Mouse (Mus musculus): ENCODE measurements around the gene Tiam2. TPM values are rescaled to one million over a fixed set of nuclear protein-coding genes. Genes with fewer than 3 reads are reported as not detected.
"Not testable (repeated sequence)": the region's sequence is repeated elsewhere in the genome, so short reads cannot be mapped to it uniquely, and the experiment has no call there.

The Tiam2 gene
- polyA plus RNA-seq, 1 experiment from 2014 or later: 7.5 TPM

DNA sequence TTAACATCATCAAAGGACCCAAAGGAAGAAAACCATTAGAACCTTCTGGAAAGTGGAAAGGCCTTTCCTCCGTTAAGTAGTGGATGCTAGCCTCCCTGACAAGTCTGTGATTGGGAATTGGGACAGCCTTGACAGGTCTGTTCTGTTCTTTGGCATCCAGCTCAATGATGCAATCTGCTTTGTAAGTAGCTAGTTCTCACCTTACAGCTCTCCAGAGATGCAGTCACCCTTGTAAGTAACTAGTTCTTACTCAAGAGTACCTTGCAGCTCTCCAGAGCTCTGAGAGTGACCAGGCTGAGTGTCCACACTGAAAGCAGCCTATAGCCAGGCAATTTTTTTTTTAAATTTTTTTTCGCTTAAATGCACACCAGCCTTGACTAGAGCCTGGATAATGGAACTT, 21.4 kb downstream of the Tiam2 start:
- Histone ChIP-seq H3K9ac (no peak overlapping the region), H3K4me3 (no peak overlapping the region), H3K4me1 (peaks cover 4% of the 10 kb centered on the region; the same call in 1 of the 2 replicates), H3K9me3 (no peaks in the 10 kb centered on the region), H3K27me3 (replicated peaks) (no peaks in the 10 kb centered on the region), H3K36me3 (no peaks in the 10 kb centered on the region), H3K27ac (no peak overlapping the region), H3K4me2 (replicated peaks) (no peak overlapping the region)
- WGBS: 78% methylated on average over 2 of the region's 2 CpGs
- ATAC-seq (ENCODE audit: low FRiP score, low read depth): no peak

DNA sequence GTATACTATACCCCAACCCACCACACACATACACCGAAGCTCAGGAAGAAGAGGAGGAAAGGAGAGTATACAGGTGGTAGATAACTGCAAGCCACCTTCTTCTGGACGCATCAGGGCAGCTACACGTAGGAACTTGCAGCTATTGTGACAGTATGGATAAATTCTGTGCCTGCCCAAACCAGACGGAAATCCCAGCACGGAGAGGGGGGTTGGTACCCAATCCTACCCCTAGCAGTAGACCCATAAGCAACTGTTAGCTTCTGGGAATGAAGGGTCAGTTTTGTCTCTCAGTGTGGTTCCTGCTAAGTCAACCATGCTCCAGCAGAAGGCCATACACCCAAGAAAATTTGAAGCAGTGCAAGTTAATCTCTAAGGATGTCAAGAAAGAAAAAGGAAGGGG, 23.0 kb downstream of the Tiam2 start:
- no peak overlapping the region for H3K9ac ChIP-seq
- H3K9me3 ChIP-seq: no peaks in the 10 kb centered on the region
- H3K27ac ChIP-seq: no peak overlapping the region
- H3K4me1 ChIP-seq: peaks cover 4% of the 10 kb centered on the region; the same call in 1 of the 2 replicates
- H3K36me3 ChIP-seq: no peaks in the 10 kb centered on the region
- ATAC-seq (ENCODE audit: low FRiP score, low read depth): no peak
- H3K4me2 ChIP-seq (replicated peaks): no peak overlapping the region
- no peak overlapping the region for H3K4me3 ChIP-seq
- 96% methylated on average over 5 of the region's 5 CpGs for WGBS
- H3K27me3 ChIP-seq (replicated peaks): no peaks in the 10 kb centered on the region

DNA sequence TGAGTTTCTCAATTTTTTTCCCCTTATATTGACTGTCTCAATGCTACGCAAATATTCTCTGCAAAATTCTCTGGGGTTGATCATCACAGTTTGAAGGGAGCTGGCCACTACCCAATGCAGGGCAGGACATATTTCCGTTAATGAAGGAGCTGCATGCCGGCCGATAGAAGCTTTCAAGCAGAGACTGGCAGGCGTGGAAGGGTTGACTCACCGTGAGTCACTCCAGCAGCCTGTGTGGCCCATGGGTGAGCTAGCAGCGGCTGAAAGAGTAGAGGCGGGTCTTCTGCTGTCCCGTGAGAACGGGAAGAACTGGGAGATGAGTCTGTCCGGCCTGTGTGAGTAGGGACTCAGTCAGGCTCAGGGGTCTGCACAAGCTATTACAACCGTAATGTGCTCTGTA, 23.6 kb downstream of the Tiam2 start:
- Histone ChIP-seq H3K4me1 (peaks cover 4% of the 10 kb centered on the region; the same call in 1 of the 2 replicates), H3K9me3 (no peaks in the 10 kb centered on the region), H3K27me3 (replicated peaks) (no peaks in the 10 kb centered on the region), H3K4me2 (replicated peaks) (no peak overlapping the region), H3K27ac (no peak overlapping the region), H3K4me3 (no peak overlapping the region), H3K36me3 (no peaks in the 10 kb centered on the region), H3K9ac (no peak overlapping the region)
- 76% methylated on average over 12 of the region's 12 CpGs for WGBS
- ATAC-seq (ENCODE audit: low FRiP score, low read depth): no peak

DNA sequence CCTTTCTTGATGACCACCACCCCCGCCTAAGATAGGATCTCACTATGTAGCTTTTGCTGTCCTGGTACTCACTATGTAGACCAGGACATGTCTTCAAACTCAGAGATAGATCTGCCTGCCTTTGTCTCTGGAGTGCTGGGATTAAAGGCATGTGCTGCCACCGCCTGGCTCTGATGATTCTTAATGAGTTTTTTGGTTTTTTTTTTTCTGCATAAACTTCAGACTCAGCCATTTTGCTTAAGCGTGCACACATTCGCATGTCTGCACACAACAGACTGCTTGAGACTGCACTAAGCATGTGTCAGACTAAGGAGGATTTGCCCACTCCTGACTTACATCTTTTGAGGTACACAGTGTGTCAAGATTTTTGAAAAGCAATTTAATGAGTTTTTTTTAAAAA, 24.0 kb downstream of the Tiam2 start:
- 86% methylated on average over 4 of the region's 4 CpGs for WGBS
- Histone ChIP-seq H3K4me2 (replicated peaks) (no peak overlapping the region), H3K36me3 (no peaks in the 10 kb centered on the region), H3K27ac (no peak overlapping the region), H3K9ac (no peak overlapping the region), H3K9me3 (no peaks in the 10 kb centered on the region), H3K4me1 (peaks cover under 1% of the 10 kb centered on the region; the same call in 1 of the 2 replicates), H3K4me3 (no peak overlapping the region), H3K27me3 (replicated peaks) (no peaks in the 10 kb centered on the region)
- no peak for ATAC-seq (ENCODE audit: low FRiP score, low read depth)

DNA sequence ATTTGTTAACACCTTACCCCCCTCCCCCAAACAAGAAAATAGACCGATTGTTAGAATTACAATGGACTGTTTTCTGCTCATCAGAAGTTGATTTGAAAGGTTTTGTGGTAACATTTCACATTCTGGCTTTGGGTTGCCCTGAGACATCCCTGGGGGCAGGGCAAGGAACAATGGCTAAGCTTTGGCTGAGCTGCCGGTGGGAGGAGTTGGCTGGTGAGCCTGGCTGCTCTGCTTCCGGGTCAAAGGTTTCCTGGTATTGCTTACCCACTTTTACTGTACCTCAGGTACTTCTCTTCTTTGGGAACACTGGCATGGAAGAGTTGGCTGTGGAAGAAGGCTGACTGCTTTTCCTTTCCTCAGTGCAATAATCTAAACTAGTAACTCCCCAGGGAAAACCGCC, 25.3 kb downstream of the Tiam2 start:
- Histone ChIP-seq H3K9ac (no peak overlapping the region), H3K4me1 (no peaks in the 10 kb centered on the region), H3K27ac (no peak overlapping the region), H3K27me3 (replicated peaks) (no peaks in the 10 kb centered on the region), H3K4me2 (replicated peaks) (no peak overlapping the region), H3K4me3 (no peak overlapping the region), H3K36me3 (no peaks in the 10 kb centered on the region), H3K9me3 (no peaks in the 10 kb centered on the region)
- no peak for ATAC-seq (ENCODE audit: low FRiP score, low read depth)
- WGBS: 65% methylated on average over 4 of the region's 4 CpGs

DNA sequence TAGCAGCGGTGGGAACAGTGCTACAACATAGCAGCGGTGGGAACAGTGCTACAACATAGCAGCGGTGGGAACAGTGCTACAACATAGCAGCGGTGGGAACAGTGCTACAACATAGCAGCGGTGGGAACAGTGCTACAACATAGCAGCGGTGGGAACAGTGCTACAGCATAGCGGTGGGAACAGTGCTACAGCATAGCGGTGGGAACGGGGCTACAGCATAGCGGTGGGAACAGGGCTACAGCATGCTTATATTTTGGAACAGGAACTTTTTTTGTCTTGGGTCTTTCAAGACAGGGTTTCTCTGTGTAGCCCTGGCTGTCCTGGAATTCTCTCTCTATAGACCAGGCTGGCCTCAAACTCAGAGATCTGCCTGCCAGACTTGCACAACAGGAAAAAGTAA, 26.8 kb downstream of the Tiam2 start:
- not testable (repeated sequence) for H3K9me3 ChIP-seq; H3K27me3 ChIP-seq (replicated peaks)

DNA sequence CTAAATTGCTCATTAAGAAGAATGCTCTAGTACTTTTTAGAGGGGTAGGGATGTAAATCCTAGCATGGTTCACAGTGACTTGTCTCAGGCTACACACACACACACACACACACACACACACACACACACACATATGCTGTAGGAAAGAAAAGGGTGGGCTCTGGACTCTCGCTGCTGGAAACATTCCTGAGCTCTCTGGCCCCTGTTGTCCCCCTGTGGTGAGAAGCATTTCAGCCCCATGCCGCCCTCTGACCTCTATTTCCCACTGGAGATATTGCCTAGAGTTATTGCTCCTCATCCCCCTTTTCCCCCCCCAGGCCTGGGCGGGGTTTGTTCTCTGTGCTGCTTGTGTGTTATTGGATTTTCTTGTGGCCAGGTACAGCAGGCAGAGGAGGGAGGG, 28.5 kb downstream of the Tiam2 start:
- Histone ChIP-seq H3K9me3 (no peaks in the 10 kb centered on the region), H3K4me1 (no peaks in the 10 kb centered on the region), H3K4me3 (no peak overlapping the region), H3K27ac (no peak overlapping the region), H3K9ac (no peak overlapping the region), H3K4me2 (replicated peaks) (no peak overlapping the region), H3K36me3 (no peaks in the 10 kb centered on the region), H3K27me3 (replicated peaks) (no peaks in the 10 kb centered on the region)
- no peak for ATAC-seq (ENCODE audit: low FRiP score, low read depth)
- 46% methylated on average over 3 of the region's 3 CpGs for WGBS

More for the DNA sequence above, 26.8 kb downstream of the Tiam2 start:
- not testable (repeated sequence) for H3K4me2 ChIP-seq (replicated peaks); H3K4me3 ChIP-seq; H3K27ac ChIP-seq; ATAC-seq (ENCODE audit: low FRiP score, low read depth); H3K9ac ChIP-seq; H3K4me1 ChIP-seq; H3K36me3 ChIP-seq
- WGBS: 98% methylated on average over 10 of the region's 10 CpGs

DNA sequence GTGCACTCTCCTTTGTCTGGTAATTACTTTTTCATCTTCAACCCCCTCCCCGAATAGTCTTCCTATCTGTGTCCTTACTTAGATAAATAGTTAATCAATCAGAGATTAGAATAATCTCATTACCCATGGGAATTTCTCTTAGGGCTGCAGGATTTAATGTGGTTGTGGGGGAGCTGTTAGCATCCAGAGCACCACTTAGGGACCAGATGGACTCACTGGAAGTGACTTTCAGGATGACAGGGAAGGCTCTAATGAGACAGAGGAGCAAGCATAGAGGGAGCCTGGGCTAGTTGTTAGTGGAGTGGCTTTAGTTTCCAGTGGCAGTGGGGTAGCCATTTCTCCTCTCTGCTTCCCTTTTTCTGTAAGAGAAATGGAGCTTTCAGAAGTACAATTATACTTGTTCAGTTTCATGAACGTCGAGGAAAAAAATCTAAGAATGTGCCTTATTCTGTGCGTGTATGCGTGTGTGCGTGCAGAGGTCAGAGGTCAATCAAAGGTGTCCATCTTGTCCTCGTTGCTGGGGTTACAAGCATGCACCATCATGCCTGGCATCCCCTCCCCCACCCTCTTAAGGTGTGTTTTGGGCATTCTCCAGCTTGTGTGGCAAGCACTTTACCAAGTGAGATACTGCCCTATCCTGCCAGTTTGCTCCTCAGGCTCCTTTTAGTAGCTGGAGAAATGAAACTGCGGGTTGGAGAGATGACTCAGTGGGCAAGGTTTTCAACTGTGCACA, 30.4 kb downstream of the Tiam2 start:
- WGBS: 75% methylated on average over 8 of the region's 8 CpGs
- Histone ChIP-seq H3K4me1 (no peaks in the 10 kb centered on the region; the same call in 1 of the 2 replicates), H3K4me2 (replicated peaks) (no peak overlapping the region), H3K36me3 (no peaks in the 10 kb centered on the region), H3K4me3 (no peak overlapping the region), H3K9ac (no peak overlapping the region), H3K27ac (no peak overlapping the region), H3K27me3 (replicated peaks) (no peaks in the 10 kb centered on the region), H3K9me3 (no peaks in the 10 kb centered on the region)
- 0 out of 2 replicates have a peak, but pooled peaks have one; percentile 25 for ATAC-seq (ENCODE audit: low FRiP score, low read depth)

DNA sequence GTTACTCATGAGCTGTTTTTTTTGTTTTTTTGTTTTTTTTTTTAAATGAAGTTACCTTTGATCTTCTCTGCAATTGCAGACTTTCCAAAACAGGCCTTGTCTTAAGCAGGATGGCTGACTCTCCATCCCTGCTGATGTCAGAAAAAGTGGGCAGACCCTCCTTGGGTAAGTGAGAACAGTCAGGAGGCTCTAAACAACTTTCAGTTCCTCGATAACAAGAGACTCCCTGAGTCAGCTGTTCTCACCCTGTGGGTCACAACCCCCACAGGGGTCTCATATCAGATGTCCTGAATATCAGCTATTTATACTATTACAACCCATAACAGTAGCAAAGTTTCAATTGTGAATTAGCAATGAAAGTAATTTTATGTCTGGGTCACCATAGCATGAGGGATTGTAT, 33.9 kb downstream of the Tiam2 start:
- Histone ChIP-seq H3K27ac (no peak overlapping the region), H3K9me3 (no peaks in the 10 kb centered on the region), H3K4me1 (no peaks in the 10 kb centered on the region; the same call in 1 of the 2 replicates), H3K4me3 (no peak overlapping the region), H3K4me2 (replicated peaks) (no peak overlapping the region), H3K27me3 (replicated peaks) (no peaks in the 10 kb centered on the region), H3K9ac (no peak overlapping the region), H3K36me3 (no peaks in the 10 kb centered on the region)
- no peak for ATAC-seq (ENCODE audit: low FRiP score, low read depth)
- WGBS: 9% methylated on average over 1 of the region's 1 CpGs

DNA sequence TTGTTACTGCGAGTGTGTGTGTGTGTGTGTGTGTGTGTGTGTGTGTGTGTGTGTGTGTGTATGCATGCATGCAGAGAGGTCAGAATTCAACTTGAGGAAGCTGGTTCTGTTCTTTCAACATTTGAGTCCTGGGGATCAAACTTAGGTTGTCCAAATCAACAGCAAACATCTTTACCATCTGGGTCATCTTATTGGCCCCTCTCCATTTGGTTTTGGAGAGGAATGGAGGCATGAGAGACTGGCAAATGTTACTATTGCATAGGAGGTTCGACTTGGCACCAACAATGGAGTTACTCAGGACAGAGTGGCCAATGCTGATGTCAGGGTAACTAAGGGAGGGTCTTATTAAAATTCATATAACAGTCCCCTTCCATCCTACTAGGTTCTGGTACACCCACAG, 35.4 kb downstream of the Tiam2 start:
- Histone ChIP-seq H3K9ac (no peak overlapping the region), H3K4me2 (replicated peaks) (no peak overlapping the region), H3K27ac (no peak overlapping the region), H3K4me3 (no peak overlapping the region), H3K9me3 (no peaks in the 10 kb centered on the region), H3K36me3 (no peaks in the 10 kb centered on the region), H3K4me1 (no peaks in the 10 kb centered on the region; the same call in 1 of the 2 replicates), H3K27me3 (replicated peaks) (no peaks in the 10 kb centered on the region)
- no peak for ATAC-seq (ENCODE audit: low FRiP score, low read depth)
- WGBS: 83% methylated on average over 2 of the region's 2 CpGs

DNA sequence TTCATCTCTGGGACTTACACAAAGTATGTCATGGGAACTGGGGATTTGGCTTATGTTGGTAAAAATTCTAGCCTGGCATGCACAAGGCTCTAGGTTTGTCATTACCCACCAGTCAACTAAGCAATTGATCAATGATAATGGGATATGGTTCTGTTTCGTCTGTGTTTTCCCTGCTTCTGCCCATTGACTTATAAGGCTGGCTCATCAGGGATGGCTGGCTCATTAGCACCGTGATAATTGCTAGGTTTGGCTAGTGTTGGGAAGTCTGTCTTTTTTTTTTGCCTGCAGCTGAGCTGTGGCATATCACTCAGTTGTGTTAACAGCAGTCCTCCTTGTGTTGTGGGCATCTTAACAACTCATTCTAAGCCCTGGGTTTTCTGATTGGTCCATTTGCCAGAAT, 36.8 kb downstream of the Tiam2 start:
- H3K4me2 ChIP-seq (replicated peaks): no peak overlapping the region
- H3K27ac ChIP-seq: no peak overlapping the region
- H3K9me3 ChIP-seq: no peaks in the 10 kb centered on the region
- H3K36me3 ChIP-seq: no peaks in the 10 kb centered on the region
- H3K4me3 ChIP-seq: no peak overlapping the region
- no peaks in the 10 kb centered on the region; the same call in 1 of the 2 replicates for H3K4me1 ChIP-seq
- H3K9ac ChIP-seq: no peak overlapping the region
- no peaks in the 10 kb centered on the region for H3K27me3 ChIP-seq (replicated peaks)
- WGBS: 67% methylated on average over 2 of the region's 2 CpGs
- no peak for ATAC-seq (ENCODE audit: low FRiP score, low read depth)

DNA sequence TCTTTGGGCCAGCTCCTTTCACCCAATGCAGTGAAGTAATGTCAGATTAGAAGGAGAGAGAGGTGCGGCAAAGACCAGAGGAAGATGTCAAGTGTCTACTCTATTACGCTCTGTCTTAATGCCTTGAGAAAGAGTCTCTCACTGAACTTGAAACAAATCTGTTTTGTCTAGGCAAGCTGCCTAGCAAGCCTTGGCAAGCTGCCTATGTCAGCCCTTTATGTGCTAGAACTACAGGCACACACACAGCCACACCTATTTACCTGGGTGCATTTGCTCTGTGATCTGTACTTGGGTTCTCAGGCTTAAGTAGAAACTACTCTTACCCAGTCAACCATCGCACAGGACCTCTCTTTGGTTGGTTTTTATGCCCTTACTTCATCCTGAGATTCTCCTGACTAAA, 40.4 kb downstream of the Tiam2 start:
- 96% methylated on average over 3 of the region's 3 CpGs for WGBS
- H3K27me3 ChIP-seq (replicated peaks): no peaks in the 10 kb centered on the region
- no peak overlapping the region for H3K9ac ChIP-seq
- no peaks in the 10 kb centered on the region for H3K9me3 ChIP-seq
- H3K4me2 ChIP-seq (replicated peaks): no peak overlapping the region
- H3K4me3 ChIP-seq: no peak overlapping the region
- H3K4me1 ChIP-seq: no peaks in the 10 kb centered on the region
- ATAC-seq (ENCODE audit: low FRiP score, low read depth): no peak
- H3K27ac ChIP-seq: no peak overlapping the region
- no peaks in the 10 kb centered on the region for H3K36me3 ChIP-seq

DNA sequence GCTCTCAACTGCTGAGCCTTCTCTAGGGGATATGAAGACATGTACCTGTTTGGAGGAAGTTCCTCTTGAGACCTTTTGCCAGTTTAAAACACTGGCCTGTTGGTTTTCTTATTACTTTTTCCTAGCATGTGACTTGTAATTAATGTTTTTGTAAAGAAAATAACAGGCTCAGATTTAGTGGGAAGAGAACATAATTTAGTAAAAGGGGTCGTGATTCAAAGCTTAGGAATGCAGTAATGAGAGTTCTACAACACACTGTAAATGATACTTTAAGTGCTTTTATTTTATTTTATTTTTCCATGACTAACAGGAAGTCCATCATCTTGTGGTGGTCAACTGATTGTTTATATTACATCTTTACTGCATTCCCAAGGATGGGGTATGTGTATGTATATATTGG, 42.0 kb downstream of the Tiam2 start:
- no peak overlapping the region for H3K4me3 ChIP-seq
- no peak for ATAC-seq (ENCODE audit: low FRiP score, low read depth)
- no peaks in the 10 kb centered on the region for H3K27me3 ChIP-seq (replicated peaks)

More for the DNA sequence above, 42.0 kb downstream of the Tiam2 start:
- 85% methylated on average over 1 of the region's 1 CpGs for WGBS
- Histone ChIP-seq H3K9me3 (no peaks in the 10 kb centered on the region), H3K36me3 (no peaks in the 10 kb centered on the region), H3K4me2 (replicated peaks) (no peak overlapping the region), H3K4me1 (no peaks in the 10 kb centered on the region), H3K27ac (no peak overlapping the region), H3K9ac (no peak overlapping the region)
